Mouse (Mus musculus) adrenal gland, adult 8-10 months (tissue): ENCODE data around the gene Trem1. TPM values are rescaled to one million over a fixed set of nuclear protein-coding genes. Genes with fewer than 3 reads are reported as not detected.

Experiments
- DNase-seq: peaks from one replicate; pipeline ENCODE4 v3.0.0; 2022
- total RNA-seq, 4 experiments: library from RNA; stranded (reverse); gene quantifications; 2 replicates each; pipeline ENCODE4 v1.2.4; 2022

The Trem1 gene
- total RNA-seq, 4 experiments from 2014 or later = 0.12 to 0.16 (median 0.14) TPM; not detected in 1

DNA sequence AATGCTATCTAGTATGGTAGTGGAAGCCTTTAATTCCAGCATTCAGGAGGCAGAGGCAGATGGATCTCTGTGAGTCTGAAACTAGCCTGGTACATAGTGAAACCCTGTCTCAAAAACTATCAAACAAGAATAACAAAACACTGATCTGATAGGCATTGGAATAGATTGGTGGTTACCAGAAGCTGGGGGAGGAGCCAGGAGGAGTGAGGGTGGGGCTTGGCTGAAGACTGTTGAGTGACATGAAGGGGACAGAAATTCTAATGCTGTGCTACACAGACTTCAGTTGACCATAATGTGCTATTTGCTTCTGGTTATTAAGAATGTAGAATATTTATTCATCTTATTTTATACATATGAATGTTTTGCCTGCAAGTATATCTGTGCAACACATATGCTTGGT is 35.7 kb downstream of the Trem1 start:
- no peak for DNase-seq

DNA sequence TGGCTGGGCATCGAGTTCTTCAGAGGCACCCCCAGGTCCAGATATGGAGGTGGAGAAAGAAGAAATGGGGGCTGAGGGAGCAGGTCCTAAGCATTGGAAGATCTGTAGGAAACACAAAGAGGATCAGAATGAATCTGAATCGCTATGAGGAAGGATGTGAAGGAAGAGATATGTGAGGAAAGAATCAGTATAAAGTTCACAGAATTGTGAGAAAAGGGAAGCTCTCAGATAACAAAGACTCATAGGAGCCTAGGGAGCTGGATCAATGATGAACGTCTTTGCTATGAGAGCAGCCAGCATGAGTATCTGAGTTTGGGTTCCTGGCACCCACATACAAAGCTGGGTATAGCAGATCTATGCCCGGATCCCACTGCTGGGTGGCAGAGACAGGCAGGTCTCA is 37.3 kb downstream of the Trem1 start:
- no peak for DNase-seq

DNA sequence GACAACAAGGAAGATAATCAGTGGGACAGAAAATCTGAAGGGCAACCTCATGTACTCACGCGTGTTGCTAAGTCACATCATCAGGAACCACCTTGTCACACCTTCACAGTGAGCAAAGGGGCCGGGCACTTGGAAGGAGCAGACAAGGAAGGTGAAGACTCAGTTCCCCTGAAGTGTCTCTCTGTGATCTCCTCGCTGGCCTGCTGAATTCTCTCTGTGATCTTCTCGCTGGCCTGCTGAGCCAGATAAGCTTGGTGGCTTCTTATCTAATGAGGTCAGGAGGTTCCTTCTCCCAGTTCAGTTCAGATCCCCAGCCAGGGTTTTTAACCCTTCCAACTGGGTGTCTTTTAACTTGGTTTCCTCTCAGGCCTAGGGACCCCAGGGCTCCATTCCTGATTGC is 39.6 kb downstream of the Trem1 start:
- no peak for DNase-seq

DNA sequence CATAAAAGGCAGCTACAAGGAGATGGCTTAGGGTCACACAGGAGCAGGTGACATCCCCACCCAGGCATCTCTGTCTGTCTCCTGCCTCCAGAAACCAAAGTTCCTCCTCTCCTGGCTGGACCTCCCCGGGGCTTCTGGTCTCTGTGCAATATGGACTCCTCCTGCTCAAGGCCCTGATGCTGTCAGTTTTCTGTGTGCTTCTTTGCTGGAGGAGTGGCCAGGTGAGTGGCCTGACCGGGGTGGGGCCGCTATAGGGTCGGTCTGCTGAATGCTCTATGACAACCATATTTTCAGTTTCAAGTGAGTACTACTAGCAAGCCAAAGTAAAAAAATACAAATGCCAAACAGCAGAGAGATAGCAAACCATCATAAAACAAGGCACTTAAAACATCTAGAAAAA is 40.0 kb downstream of the Trem1 start:
- no peak for DNase-seq

DNA sequence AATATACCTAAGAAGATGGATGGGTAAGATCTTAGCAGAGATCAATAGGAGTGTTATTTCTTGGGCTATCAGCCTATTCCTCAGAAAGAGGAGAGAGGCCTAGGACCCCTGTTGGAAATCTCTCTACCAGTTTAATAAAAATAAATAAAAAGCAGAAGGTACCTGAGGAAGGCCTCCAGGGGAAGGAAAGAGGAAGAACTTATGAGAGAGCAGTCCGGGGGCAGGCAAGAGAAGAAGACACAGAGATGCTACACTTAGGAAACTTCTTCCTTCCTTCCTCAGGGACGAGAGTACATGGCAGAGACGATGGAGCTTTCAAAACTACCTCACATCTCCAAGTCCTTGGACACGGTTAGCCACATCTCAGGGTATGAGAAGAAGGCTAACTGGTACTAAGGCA is 41.5 kb downstream of the Trem1 start:
- DNase-seq = no peak

DNA sequence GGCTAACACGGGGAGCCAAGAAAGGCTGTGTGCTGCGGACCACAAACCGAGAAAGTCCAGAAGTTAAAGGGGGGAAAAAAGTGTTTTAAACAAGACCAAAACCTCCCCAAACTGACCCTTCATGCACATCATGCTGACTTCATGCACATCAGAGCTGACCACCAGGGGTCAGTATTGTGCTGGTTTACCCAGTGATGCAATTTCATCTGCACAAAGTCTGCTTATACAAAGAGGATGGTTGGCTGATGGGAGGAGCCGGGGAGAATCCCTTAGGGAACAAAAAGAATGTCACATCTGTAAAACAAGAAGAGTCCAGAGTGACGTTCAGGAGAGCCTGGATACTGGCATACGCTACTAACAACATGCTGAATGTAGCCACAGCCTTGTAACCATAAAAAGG is 42.3 kb downstream of the Trem1 start:
- DNase-seq = peak; percentile 30

DNA sequence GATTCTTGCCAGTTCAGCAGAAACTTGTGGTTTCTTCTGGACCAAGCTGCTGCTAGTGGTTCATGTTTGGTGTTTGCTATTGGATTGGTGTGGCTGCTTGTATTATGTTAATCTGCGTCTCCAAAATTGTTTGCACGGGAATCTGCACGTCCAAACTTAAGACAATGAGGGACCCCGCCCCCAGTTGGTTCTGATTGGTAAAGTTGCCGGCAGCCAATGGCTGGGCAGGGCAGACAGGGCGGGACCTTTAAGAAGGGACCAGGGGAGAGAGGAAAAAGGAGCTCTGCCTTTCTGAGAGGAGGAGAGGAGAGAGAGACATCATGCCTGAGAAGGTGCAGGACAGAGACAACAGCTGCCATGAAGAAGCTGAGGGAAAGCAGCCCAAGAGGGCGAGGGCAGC is 43.2 kb downstream of the Trem1 start:
- no peak for DNase-seq

DNA sequence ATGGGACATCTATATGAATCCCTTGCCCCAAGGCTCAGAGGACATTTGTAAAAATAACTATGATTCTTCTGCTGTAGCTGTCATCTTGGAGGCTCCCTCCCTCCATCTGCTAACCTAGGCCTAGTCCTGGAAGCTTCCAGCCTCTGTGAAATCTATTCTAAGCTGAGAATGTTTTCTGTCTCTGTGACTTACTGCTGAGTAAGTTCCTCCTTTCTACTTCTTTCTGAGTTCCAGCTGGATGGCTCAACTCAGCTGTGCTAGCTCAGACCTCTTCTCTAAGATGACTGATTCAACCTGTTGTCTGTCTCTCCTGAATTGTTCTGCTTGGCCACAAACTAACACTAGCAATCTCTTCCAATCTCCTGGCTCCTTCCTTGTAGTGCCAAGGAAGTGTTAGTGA is 45.8 kb downstream of the Trem1 start:
- DNase-seq = no peak

DNA sequence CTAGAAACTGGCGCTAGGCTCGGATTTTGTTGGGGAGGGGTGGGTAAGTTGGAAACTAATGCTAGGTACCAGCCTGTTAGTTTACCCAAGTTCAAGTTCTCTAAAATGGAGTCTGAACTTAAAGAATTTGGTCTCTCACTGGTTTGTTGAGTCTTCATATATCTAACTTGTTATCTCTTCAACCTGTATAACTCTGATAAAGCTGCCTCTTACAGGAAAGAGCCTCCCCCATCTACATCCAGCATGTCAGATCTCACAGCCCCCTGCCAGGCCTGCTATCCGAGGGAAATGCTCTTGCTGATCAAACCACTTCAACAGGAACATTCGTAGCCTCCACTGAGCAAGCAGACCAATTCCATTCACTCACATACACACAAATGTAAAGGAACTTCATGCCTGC is 46.4 kb downstream of the Trem1 start:
- no peak for DNase-seq

DNA sequence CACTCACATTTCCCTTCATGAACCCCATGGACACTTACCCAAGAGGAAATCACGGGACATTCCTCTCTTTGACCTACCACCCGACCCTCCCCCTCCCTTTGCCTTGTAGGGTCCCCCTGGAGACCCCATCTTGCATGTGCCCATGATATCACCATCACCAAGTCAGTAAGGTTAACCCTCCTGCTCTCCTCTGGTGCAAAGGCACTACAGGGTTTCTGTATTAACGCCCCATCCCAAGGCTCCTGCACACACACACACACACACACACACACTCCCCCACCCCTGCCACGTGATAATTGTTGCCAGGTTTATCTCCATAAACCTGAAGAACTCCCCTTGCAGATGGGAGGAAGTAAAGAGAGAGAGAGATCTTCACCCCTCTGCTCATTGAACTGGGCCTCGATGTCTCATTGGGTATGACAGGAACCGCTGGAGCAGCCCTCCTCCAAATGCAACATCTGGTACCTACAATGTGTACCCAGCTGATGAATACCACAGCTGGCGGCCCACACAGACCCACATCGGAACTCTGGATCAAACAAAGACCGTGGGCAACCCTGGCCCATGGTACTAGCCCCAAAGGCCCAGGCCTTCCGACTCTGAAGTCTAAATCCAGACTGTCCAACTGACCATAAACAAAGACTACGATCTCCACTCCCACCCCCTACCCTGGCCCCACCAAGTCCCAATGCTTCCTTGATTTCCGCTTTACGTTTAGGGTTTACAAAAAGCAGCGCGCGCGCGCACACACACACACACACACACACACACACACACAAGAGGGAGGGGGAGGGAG is 48.6 kb downstream of the Trem1 start:
- no peak for DNase-seq

DNA sequence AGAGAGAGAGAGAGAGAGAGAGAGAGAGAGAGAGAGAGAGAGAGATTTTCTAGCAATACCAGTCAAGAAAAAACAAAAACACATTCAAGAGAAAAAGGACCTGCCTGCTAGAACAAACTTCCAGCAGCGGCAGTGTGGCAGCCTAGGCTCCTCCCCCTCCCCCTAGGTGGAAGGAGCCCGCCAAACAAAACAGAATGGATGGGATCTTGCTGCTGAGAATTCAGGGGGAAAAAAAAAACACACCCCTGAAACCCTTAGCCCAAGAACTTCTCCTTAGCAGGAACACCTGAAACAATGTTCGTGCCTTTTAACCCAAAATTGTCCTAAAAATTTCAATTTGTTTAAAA is 49.1 kb downstream of the Trem1 start:
- DNase-seq = no peak

DNA sequence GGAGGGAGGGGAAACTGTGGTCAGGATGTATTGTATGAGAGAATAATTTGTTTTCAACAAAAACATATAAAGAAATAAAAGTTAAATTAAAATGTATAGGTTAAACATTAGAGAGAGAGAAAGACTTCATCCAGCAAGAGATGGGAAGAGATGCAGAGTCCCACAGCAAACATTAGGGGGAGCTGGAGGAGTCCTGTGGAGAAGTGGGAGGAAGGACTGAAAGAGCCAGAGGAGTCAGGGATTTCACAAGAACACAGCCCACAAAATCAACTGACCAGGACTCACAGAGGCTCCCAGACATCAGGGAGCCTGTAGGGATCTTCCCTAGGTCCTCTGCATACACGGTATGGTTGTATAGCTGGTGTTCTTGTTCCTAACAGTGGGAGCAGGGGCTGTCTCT is 54.2 kb downstream of the Trem1 start:
- no peak for DNase-seq

DNA sequence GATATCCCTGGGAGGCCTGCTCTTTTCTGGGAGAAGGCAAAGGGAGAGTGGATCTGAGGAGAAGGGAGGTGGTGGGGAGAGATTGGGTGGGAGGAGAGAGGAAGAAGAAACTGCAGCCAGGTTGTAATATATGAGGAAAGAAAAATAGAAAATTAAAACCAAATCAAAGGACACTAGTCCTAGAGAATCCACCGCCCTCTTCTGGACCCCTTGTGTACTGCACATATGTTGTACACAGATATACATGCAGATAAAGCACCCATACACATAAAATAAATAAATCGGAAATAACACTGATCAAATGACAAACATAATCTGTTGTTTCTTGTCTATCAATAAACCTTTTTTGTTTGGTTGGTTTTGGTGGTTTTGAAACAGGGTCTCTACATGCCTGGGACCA is 54.7 kb downstream of the Trem1 start:
- no peak for DNase-seq

DNA sequence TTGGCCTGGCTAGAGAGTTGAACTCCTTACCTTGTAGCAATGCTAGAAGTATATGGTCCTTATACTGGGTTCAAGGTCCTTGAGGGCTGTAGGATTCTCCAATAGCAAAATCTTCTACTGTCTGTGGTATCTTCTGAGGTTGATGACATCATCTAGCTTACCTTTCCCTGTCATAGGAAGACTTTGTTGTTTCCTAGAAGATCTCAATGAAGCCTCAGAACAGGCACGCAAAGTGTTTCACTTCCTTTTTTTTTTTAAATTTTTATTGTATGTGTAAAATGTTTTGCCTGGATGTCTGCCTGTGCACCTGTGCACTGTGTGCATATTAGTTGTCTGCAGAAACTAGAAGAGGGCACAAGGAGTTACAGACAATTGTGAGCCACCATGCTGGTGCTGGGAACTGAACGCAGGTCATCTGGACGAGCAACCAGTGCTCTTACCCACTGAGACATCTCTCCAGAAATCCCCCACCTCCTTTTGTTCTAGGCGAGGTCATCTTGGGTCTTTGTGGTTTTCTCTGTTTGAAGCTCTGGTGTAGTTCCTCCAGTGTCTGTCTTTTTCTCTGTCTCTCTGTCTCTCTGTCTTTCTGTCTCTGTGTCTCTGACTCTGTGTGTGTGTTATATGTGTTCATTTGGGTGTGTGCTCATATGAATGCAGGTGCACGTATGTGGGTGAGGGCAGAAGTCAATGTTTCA is 61.1 kb downstream of the Trem1 start:
- DNase-seq = no peak

Other genes with a start within 250 kb of the Trem1 start
- gene 1700122O11Rik, start 194.5 kb upstream of the Trem1 start, total RNA-seq = under 1 TPM in 1 of 4 experiments, not detected in 3; 0.49 TPM
- gene 1700067P10Rik, start 143.4 kb upstream of the Trem1 start, total RNA-seq = not detected
- under 1 TPM in 1 of 4 experiments, not detected in 3; 0.22 TPM for gene 9830107B12Rik, start 86.5 kb upstream of the Trem1 start, total RNA-seq
- under 1 TPM in 1 of 4 experiments, not detected in 3; 0.34 TPM for gene A530064D06Rik, start 65.5 kb upstream of the Trem1 start, total RNA-seq
- under 1 TPM in 1 of 4 experiments, not detected in 3; 0.26 TPM for gene Trem3, start 15.0 kb downstream of the Trem1 start, total RNA-seq
- gene Treml4, start 31.5 kb downstream of the Trem1 start, total RNA-seq = 1 to 10 TPM in 1 of 4 experiments, under 1 TPM in 3; 0.21 to 1.4 (median 0.90) TPM
- under 1 TPM; 0.12 to 0.56 (median 0.40) TPM for gene Treml2, start 66.7 kb downstream of the Trem1 start, total RNA-seq
- under 1 TPM; 0.35 to 0.65 (median 0.54) TPM for gene B430306N03Rik, start 83.4 kb downstream of the Trem1 start, total RNA-seq
- gene Trem2, start 113.6 kb downstream of the Trem1 start, total RNA-seq = 10 to 100 TPM in 2 of 4 experiments, 1 to 10 TPM in 2; 5.5 to 22.1 (median 14.4) TPM
- gene Treml1, start 127.1 kb downstream of the Trem1 start, total RNA-seq = under 1 TPM; 0.31 to 0.77 (median 0.64) TPM
- gene Nfya, start 177.1 kb downstream of the Trem1 start, total RNA-seq = 10 to 100 TPM; 33.2 to 45.6 (median 40.9) TPM
- gene Oard1, start 177.2 kb downstream of the Trem1 start, total RNA-seq = 10 to 100 TPM; 21.6 to 27.2 (median 25.7) TPM
- gene Apobec2, start 200.2 kb downstream of the Trem1 start, total RNA-seq = 1 to 10 TPM in 3 of 4 experiments, under 1 TPM in 1; 0.98 to 2.5 (median 2.0) TPM
- gene Tspo2, start 218.8 kb downstream of the Trem1 start, total RNA-seq = under 1 TPM in 1 of 4 experiments, not detected in 3; 0.89 TPM
- not detected for gene Unc5cl, start 222.1 kb downstream of the Trem1 start, total RNA-seq